Mouse (Mus musculus) inflammation-experienced regulatory T-cells, adult 6 months (primary cell): ENCODE measurements around the gene Commd8. TPM values are rescaled to one million over a fixed set of nuclear protein-coding genes. Genes with fewer than 3 reads are reported as not detected.
"Not testable (repeated sequence)": the region's sequence is repeated elsewhere in the genome, so short reads cannot be mapped to it uniquely, and the experiment has no call there.

Experiments
- ATAC-seq: one replicate; pipeline ENCODE4 v1.8.0; 2017
- polyA plus RNA-seq, 3 experiments: library from polyadenylated mRNA; unstranded; fragments of 100-300 nt; shearing (Covaris generic); gene quantifications; one replicate each; pipeline ENCODE4 v1.2.1; 2017

Commd8 gene
- polyA plus RNA-seq, 3 experiments from 2014 or later, result 199 to 211 (median 208) TPM

GRCm38 (mm10) chr5:72164386-72164785 lies 3.6 kb downstream of the Commd8 start:
- no peak for ATAC-seq

- ATAC-seq, result no peak
These were observed 5.1 kb downstream of the Commd8 start for GRCm38 (mm10) chr5:72162855-72163254.

GRCm38 (mm10) chr5:72160781-72161485 lies 7.1 kb downstream of the Commd8 start:
- ATAC-seq, result peak; percentile 81

GRCm38 (mm10) chr5:72159537-72159936 lies 8.5 kb downstream of the Commd8 start:
- peak; percentile 66 for ATAC-seq

- no peak for ATAC-seq
These were observed 9.3 kb downstream of the Commd8 start for GRCm38 (mm10) chr5:72158667-72159066.

GRCm38 (mm10) chr5:72156598-72156997 lies 11.4 kb downstream of the Commd8 start:
- no peak for ATAC-seq

GRCm38 (mm10) chr5:72155686-72156085 lies 12.3 kb downstream of the Commd8 start:
- ATAC-seq, result not testable (repeated sequence)

GRCm38 (mm10) chr5:72150870-72151269 lies 17.1 kb downstream of the Commd8 start:
- no peak for ATAC-seq

GRCm38 (mm10) chr5:72148679-72149078 lies 19.3 kb downstream of the Commd8 start:
- ATAC-seq, result no peak

- ATAC-seq, result no peak
These were observed 28.4 kb downstream of the Commd8 start for GRCm38 (mm10) chr5:72139619-72140018.

GRCm38 (mm10) chr5:72138256-72138655 lies 29.7 kb downstream of the Commd8 start:
- ATAC-seq, result no peak

- no peak for ATAC-seq
These were observed 34.1 kb downstream of the Commd8 start for GRCm38 (mm10) chr5:72133906-72134305.

GRCm38 (mm10) chr5:72126681-72127080 lies 41.3 kb downstream of the Commd8 start:
- ATAC-seq, result no peak

- no peak for ATAC-seq
These were observed 45.5 kb downstream of the Commd8 start for GRCm38 (mm10) chr5:72122414-72123037.
